Mouse (Mus musculus): ENCODE measurements around the gene 2010111I01Rik.
A peak's percentile ranks its signal among the peaks of the same experiment; 100 is the strongest.

Gene 2010111I01Rik

DNA sequence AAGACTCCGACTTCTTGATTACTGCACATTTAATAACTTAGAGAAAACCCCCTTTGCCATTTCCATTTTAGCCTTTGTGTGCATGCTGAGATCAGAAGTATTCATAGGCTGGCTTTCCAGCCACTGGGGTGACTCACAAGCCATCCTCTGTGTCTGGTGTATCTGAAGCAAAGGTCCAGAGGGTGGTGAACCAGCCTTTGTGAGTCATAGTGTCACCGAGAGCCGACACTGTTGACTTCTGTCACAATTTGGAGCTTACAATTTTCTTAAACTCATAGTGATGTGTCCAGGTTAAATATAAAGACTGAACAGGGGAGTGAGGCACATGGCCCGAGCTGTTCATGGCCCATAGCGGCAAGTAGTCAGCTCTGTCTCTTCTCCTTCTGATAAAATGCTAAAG, 278.9 kb downstream of the 2010111I01Rik start:
- DNase-seq (ENCODE audit: low read depth, low spot score) = peak; percentile 68

DNA sequence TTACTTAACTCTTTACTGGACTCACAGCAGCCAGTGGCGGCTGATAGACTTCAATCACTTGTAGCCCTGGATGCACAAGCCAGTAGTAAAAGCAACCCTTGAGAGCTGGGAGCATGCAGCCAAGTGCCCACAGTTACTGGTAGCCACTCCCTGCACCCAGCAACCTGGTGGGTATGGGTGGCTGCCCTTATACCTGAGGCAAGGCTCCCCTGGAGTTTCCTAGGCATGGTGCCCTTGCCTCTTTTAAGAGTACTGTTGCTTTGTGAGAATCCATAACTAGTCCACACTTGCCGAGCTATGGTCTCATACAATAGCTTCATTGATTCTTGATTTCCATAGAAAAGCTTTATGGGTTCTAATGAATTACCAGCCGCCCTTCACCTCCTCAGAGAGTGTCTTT, 279.7 kb downstream of the 2010111I01Rik start:
- no peak for DNase-seq (ENCODE audit: low read depth, low spot score)

- no peak for DNase-seq (ENCODE audit: low read depth, low spot score)
Observed at GRCm38 (mm10) chr13:63245218-63245617, 280.5 kb downstream of the 2010111I01Rik start.

DNA sequence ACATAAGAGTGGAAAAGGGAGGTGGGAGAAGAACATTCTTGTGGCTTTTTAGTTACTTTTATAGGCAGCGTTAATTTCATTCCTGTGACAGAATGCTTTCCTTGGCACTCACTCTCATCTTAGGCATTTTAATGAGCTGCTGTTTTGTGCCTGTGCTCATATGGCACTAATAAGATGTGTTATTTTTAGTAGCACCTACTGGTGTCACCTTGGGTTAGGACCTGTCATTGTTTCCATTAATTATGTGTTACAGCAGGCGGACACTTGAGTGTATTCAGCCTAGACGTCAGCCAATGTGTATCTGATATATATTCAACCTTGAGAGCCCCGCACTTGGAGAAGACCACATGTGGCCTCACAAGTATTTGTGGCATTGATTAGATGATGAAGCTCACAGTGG, 281.1 kb downstream of the 2010111I01Rik start:
- DNase-seq (ENCODE audit: low read depth, low spot score) = peak; percentile 71

DNA sequence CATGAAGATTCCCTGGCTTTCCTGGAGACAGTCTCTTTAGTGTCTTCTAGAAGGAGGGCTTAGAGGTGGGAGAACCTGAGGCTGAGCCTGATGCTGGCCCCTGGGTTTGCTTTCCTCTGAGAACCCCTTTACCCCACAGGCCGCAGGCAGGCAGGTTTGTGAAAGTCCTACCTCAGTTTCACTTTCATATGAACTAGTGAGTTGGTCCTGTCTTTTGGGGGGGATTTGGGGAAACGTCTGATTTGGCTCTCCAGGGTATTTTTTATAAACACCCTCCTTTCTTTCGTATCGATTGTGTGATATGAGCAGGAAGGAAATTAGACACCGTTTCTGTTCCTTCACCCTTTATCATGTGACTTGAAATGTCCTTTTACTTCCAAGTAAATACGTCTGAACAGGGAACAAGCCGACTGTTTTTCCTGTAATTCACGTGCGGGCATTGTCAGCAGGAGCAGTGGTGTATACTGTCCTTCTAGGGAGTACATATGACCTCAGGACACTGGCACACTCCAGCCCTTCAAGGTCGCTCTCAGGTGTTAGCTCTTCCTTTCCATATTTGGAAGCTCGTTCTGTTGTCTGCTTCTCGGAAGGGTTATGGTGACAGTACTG, 281.7 kb downstream of the 2010111I01Rik start:
- peak; percentile 60 for DNase-seq (ENCODE audit: low read depth, low spot score)

DNA sequence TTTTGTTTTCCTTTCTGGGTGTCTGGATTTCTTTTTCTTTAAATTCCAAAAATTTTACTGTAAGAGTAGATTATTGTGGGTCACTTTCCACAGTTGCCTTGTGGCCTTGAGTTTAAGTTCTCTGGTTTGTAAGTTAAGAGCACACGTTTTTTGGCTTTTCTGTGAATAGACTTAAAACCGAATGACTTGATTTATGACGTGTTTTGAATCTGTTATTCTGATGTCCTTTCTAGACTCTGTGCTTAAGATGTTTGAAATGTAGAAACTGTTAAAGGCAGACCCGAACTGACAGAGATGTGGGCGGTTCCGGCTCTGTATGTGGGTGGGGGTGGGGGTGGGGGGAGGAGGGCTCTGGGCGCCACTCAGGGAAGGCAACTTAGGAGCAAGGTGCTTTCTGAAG, 282.3 kb downstream of the 2010111I01Rik start:
- DNase-seq (ENCODE audit: low read depth, low spot score) = peak; percentile 56

DNA sequence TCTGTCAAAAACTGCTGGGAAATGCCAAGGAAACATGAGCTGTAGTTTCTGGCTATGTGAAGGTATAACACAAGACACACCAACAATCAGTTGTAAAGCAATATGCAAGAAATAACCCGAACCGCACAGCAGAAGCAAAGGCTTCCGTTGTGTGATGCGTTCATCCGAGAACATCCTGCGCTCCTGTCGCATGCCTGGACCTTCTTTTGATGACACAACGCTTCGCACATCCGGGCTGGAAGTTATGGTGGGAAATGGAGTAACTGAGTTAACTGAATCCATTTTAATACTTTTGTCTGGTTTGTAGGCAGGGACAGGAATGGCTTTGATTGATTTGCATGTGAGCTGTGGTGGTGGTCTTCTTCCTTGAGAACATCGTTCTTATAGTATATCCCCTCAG, 282.9 kb downstream of the 2010111I01Rik start:
- DNase-seq (ENCODE audit: low read depth, low spot score) = no peak

GRCm38 (mm10) chr13:63248318-63248717, 283.6 kb downstream of the 2010111I01Rik start:
- no peak for DNase-seq (ENCODE audit: low read depth, low spot score)

- DNase-seq (ENCODE audit: low read depth, low spot score) = peak; percentile 52
Observed at GRCm38 (mm10) chr13:63249171-63249570, 284.5 kb downstream of the 2010111I01Rik start.

GRCm38 (mm10) chr13:63249741-63250431, 285.2 kb downstream of the 2010111I01Rik start:
- DNase-seq (ENCODE audit: low read depth, low spot score) = peak; percentile 59

GRCm38 (mm10) chr13:63250441-63250980, 285.8 kb downstream of the 2010111I01Rik start:
- DNase-seq (ENCODE audit: low read depth, low spot score) = no peak

GRCm38 (mm10) chr13:63251118-63251889, 286.6 kb downstream of the 2010111I01Rik start:
- no peak for DNase-seq (ENCODE audit: low read depth, low spot score)

DNA sequence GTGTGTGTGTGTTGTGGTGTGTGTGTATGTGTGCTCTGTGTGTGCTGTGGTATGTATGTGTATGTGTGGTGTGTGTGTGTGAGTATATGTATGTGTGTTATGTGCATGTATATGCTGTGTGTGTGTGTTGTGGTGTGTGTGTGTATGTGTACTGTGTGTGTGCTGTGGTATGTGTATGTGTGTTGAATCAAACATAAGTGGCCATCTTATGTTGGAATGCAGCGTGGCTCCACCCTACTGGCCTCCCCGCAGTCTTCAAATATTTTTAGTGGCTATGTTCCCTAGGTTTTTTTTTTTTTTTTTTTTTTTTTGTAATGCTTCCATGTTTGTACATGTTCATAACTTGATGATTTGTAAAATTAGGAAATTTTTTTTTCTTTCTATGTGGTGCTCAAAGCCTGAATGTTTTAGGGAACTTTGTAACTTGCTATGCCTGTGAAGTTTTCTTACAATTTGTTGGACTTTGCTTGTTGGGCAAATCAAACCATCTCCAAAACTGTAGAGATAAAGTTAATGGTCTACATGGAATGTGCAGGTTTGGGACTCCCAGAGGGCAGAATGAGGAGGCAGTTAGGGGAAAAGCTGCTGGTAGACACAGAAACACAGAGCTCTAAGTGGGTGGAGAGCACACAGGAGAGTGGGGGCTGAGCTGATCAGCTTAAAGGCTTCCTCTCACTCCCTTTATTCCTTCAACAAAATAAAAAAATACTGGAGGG, 287.8 kb downstream of the 2010111I01Rik start:
- no peak for DNase-seq (ENCODE audit: low read depth, low spot score)

- DNase-seq (ENCODE audit: low read depth, low spot score) = no peak
Observed at GRCm38 (mm10) chr13:63253147-63253546, 288.5 kb downstream of the 2010111I01Rik start.

GRCm38 (mm10) chr13:63253886-63254636, 289.4 kb downstream of the 2010111I01Rik start:
- no peak for DNase-seq (ENCODE audit: low read depth, low spot score)

DNA sequence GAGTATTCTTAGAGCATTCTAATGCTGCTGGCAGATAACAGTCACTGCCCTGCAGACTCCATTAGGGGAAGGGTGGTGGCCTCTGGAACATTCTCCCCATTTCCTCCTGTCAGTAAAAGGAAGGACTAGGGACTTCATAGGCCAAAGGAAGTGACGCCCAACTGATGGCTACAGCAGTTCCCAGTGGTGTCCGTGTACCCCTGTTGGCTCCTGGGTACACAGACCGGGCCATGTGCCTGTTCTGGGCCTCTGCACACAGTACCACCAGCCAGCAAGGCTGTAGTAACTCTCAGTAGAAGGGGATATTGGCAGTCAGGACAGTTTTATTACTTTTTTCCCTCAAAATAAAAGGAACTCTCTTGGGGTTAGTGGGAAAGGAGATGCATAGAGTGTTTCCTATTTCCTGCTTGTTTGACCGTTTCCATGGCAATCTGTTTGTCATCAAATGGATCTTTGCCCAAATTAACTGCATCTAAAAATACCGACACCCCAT, 290.9 kb downstream of the 2010111I01Rik start:
- DNase-seq (ENCODE audit: low read depth, low spot score) = no peak

DNA sequence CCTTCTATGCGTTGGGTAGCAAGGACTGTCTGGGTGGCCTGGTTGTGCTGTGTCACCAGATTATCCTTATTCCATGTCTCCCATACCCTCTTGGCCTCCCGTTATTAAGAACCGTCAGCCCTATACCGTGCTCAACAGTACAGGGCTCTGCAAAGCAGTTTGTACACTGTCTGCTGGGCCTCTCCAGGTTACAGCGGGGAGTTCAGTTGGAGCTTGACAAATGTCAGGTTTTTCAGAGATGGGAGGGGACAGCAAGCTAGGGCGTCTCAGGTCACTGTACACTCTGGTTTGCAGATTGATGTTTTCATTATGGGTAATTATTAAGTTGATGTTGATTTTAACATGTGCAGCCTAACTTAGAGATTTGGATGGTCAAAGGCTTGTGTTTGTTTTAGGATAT, 291.5 kb downstream of the 2010111I01Rik start:
- DNase-seq (ENCODE audit: low read depth, low spot score) = no peak

GRCm38 (mm10) chr13:63256807-63257206, 292.1 kb downstream of the 2010111I01Rik start:
- DNase-seq (ENCODE audit: low read depth, low spot score) = no peak

DNA sequence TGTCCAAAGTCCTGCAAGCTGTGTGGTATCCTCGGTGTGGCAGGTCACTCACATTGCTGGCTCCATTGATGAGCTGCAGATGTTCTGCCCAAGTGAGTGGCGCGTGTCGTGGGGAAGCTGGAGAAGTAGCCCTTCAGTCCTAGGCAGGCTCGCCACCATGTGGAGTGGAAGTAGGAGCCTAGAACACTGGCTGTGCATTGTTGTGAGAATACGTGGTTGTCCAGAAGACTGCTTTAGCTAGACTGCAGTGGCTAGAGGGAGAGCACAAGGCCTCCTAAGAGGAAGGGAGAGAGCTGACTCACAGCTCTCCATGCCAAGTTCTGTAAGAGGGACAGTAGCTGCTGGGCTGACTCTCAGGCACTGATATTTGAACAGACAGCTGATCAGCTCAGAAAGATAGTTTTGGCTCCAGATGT, 293.5 kb downstream of the 2010111I01Rik start:
- DNase-seq (ENCODE audit: low read depth, low spot score) = no peak

DNA sequence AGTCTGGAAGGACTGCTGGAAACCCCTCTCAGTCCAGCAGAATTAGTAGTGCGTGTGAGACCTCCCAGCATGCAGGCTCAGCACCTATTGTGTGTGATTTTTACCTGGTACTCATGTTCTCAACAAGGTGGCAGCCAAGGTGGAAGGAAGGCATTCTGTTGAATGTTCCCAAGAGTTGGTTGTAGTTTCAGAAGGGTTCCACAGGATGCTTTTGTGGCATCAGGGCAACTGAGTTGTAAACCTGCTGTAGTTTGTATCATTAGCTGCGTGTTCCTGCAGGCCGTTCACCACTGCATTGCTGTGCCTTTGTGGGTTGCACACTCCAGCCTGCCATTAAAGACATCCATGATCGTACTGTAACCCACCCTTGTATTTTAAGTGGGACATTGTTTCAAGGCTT, 294.0 kb downstream of the 2010111I01Rik start:
- no peak for DNase-seq (ENCODE audit: low read depth, low spot score)

DNA sequence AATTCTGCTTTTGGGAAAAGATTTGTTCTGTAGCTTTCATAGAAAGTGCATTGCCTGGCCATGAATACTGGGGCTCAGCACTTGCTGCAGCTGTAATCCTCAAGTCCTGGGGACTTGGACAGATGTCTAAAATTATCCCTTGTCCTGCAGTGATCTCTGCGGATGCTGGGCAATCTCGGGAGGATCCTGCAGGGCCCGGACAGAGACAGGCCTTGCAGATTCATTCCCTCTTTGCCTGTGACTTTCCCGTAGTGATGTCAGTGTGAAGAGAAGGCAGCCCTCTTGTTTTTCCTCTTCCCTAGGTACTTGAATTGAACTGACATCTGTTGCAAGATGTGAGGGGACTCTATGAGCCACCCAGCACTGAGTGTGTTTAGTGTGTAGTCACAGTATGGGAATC, 295.4 kb downstream of the 2010111I01Rik start:
- no peak for DNase-seq (ENCODE audit: low read depth, low spot score)
